ENCODE assay signal across 26 mouse cellular contexts in genomic region chr13:93914206-93914605, GRCm38 (mm10).
DNase-seq lines count a peak whose midpoint lies in the region; ATAC-seq and TF ChIP-seq lines count a peak whose summit lies in the region.
"Had no signal": no experiment of that assay in that cellular context is flagged by ENCODE, and none has a peak within 500 bp of the region (broad histone marks: within the 10 kb centered on the region; RNA-seq: fewer than 3 reads in every experiment).

No protein-coding gene starts in this region.

- H3K4me2 ChIP-seq in forebrain, embryonic 11.5 days (ENCODE audit: low read depth, low read length, severe bottlenecking) = no peak overlapping the region
- H3K4me2 ChIP-seq in intestine, embryonic 14.5 days (ENCODE audit: low read length) = no peak overlapping the region
- H3K4me2 ChIP-seq in intestine, postnatal 0 days (replicated peaks; ENCODE audit: low read depth) = no peak overlapping the region
- H3K4me2 ChIP-seq in midbrain, embryonic 11.5 days = no peak overlapping the region
- no peak overlapping the region for H3K4me2 ChIP-seq in midbrain, postnatal 0 days (ENCODE audit: low read depth, low read length, poor library complexity, severe bottlenecking)
- H3K4me2 ChIP-seq: embryonic facial prominence, embryonic 12.5 days; forebrain, embryonic 13.5 days; forebrain, embryonic 15.5 days had no signal

- H3K4me3 ChIP-seq in forebrain, embryonic 11.5 days (ENCODE audit: low read depth, low read length) = no peak overlapping the region
- H3K4me3 ChIP-seq in forebrain, embryonic 10.5 days = no peak overlapping the region
- no peak overlapping the region for H3K4me3 ChIP-seq in heart, embryonic 10.5 days
- no peak overlapping the region for H3K4me3 ChIP-seq in intestine, embryonic 14.5 days (ENCODE audit: low read depth, low read length)
- H3K4me3 ChIP-seq in intestine, postnatal 0 days (ENCODE audit: low read depth, low read length) = no peak overlapping the region
- no peak overlapping the region for H3K4me3 ChIP-seq in midbrain, embryonic 11.5 days (ENCODE audit: low read depth, low read length)
- H3K4me3 ChIP-seq in midbrain, postnatal 0 days (ENCODE audit: low read depth, low read length) = no peak overlapping the region
- H3K4me3 ChIP-seq: embryonic facial prominence, embryonic 10.5 days; embryonic facial prominence, embryonic 12.5 days; forebrain, embryonic 13.5 days; forebrain, embryonic 15.5 days had no signal

- peak; percentile 32 for DNase-seq in forebrain, embryonic 11.5 days (ENCODE audit: low spot score)
- no peak for DNase-seq in forebrain, embryonic 10.5 days (ENCODE audit: extremely low spot score, low spot score)
- DNase-seq in heart, embryonic 10.5 days (ENCODE audit: low spot score) = peak; percentile 61
- DNase-seq in heart, adult 9 months (ENCODE audit: low spot score in 2 of 2) = no peak
- peak; percentile 47 for DNase-seq in intestine, embryonic 14.5 days (ENCODE audit: low spot score)
- DNase-seq in midbrain, embryonic 11.5 days (ENCODE audit: low spot score, missing footprints) = peak; percentile 17
- DNase-seq in midbrain, postnatal 0 days (ENCODE audit: low spot score) = no peak
- DNase-seq: adrenal gland, adult 8-10 months; adrenal gland, postnatal 14 days; adrenal gland, postnatal 36 days; B cell, adult 2 months; cerebellum, adult 11-12 months; cerebellum, adult 2 months; cerebellum, adult 9-10 months; cerebellum, postnatal 10 days; cerebellum, postnatal 25 days had no signal

- no peak overlapping the region for H3K9ac ChIP-seq in forebrain, embryonic 11.5 days (ENCODE audit: low read length)
- H3K9ac ChIP-seq in intestine, embryonic 14.5 days (ENCODE audit: low read length) = no peak overlapping the region
- H3K9ac ChIP-seq in intestine, postnatal 0 days (ENCODE audit: low read depth, low read length) = no peak overlapping the region
- H3K9ac ChIP-seq in midbrain, embryonic 11.5 days (ENCODE audit: low read length) = no peak overlapping the region
- H3K9ac ChIP-seq in midbrain, postnatal 0 days (replicated peaks; ENCODE audit: low read length, poor library complexity, severe bottlenecking) = no peak overlapping the region
- H3K9ac ChIP-seq: embryonic facial prominence, embryonic 12.5 days; forebrain, embryonic 13.5 days; forebrain, embryonic 15.5 days had no signal

- no peaks in the 10 kb centered on the region for H3K9me3 ChIP-seq in forebrain, embryonic 11.5 days (ENCODE audit: control insufficient read depth, low read length)
- H3K9me3 ChIP-seq in forebrain, embryonic 10.5 days = no peaks in the 10 kb centered on the region
- H3K9me3 ChIP-seq in heart, embryonic 10.5 days = no peaks in the 10 kb centered on the region
- H3K9me3 ChIP-seq in intestine, embryonic 14.5 days (ENCODE audit: control insufficient read depth, low read length) = no peaks in the 10 kb centered on the region
- H3K9me3 ChIP-seq in intestine, postnatal 0 days (ENCODE audit: control insufficient read depth) = no peaks in the 10 kb centered on the region
- H3K9me3 ChIP-seq in midbrain, embryonic 11.5 days (ENCODE audit: control insufficient read depth, low read length) = no peaks in the 10 kb centered on the region
- H3K9me3 ChIP-seq in midbrain, postnatal 0 days (ENCODE audit: low read length) = no peaks in the 10 kb centered on the region
- H3K9me3 ChIP-seq: embryonic facial prominence, embryonic 10.5 days; embryonic facial prominence, embryonic 12.5 days; forebrain, embryonic 13.5 days; forebrain, embryonic 15.5 days; G1E had no signal

- no peak for ATAC-seq in forebrain, embryonic 11.5 days (replicated peaks; ENCODE audit: low FRiP score)
- no peak for ATAC-seq in intestine, embryonic 14.5 days (replicated peaks; ENCODE audit: low FRiP score, low TSS enrichment, low read depth)
- ATAC-seq in intestine, postnatal 0 days = no peak
- no peak for ATAC-seq in midbrain, embryonic 11.5 days (ENCODE audit: low FRiP score)
- ATAC-seq in midbrain, postnatal 0 days (ENCODE audit: low FRiP score) = no peak
- ATAC-seq: activated CD4-positive, CD25-positive, alpha-beta regulatory T cell, adult 4 months; CD4-positive, CD25-positive, alpha-beta regulatory T cell, adult 4 months; forebrain, embryonic 13.5 days; forebrain, embryonic 15.5 days; Patski had no signal

- no peaks in the 10 kb centered on the region for H3K27me3 ChIP-seq in forebrain, embryonic 11.5 days (ENCODE audit: control insufficient read depth, insufficient read depth, low read length)
- H3K27me3 ChIP-seq in forebrain, embryonic 10.5 days (ENCODE audit: poor library complexity, severe bottlenecking) = no peaks in the 10 kb centered on the region
- H3K27me3 ChIP-seq in heart, embryonic 10.5 days (ENCODE audit: insufficient read depth, poor library complexity, severe bottlenecking) = no peaks in the 10 kb centered on the region
- H3K27me3 ChIP-seq in intestine, embryonic 14.5 days (replicated peaks; ENCODE audit: control insufficient read depth, insufficient read depth, low read length) = no peaks in the 10 kb centered on the region
- H3K27me3 ChIP-seq in intestine, postnatal 0 days (replicated peaks; ENCODE audit: control insufficient read depth, insufficient read depth, low read length) = no peaks in the 10 kb centered on the region
- no peaks in the 10 kb centered on the region for H3K27me3 ChIP-seq in midbrain, embryonic 11.5 days (ENCODE audit: control insufficient read depth, insufficient read depth, low read length)
- no peaks in the 10 kb centered on the region for H3K27me3 ChIP-seq in midbrain, postnatal 0 days (ENCODE audit: insufficient read depth, low read length)
- H3K27me3 ChIP-seq: CH12.LX; embryonic facial prominence, embryonic 12.5 days; forebrain, embryonic 13.5 days; forebrain, embryonic 15.5 days; Patski had no signal

- H3K4me1 ChIP-seq in forebrain, embryonic 11.5 days (replicated peaks; ENCODE audit: control insufficient read depth, insufficient read depth, low read length) = no peaks in the 10 kb centered on the region
- peaks cover 35% of the 10 kb centered on the region for H3K4me1 ChIP-seq in forebrain, embryonic 10.5 days
- peaks cover 27% of the 10 kb centered on the region for H3K4me1 ChIP-seq in heart, embryonic 10.5 days
- peaks cover 13% of the 10 kb centered on the region for H3K4me1 ChIP-seq in intestine, embryonic 14.5 days (replicated peaks; ENCODE audit: control insufficient read depth, insufficient read depth, low read length)
- H3K4me1 ChIP-seq in intestine, postnatal 0 days (replicated peaks; ENCODE audit: control insufficient read depth, insufficient read depth, low read length) = no peaks in the 10 kb centered on the region
- no peaks in the 10 kb centered on the region; the same call in 1 of the 2 replicates for H3K4me1 ChIP-seq in midbrain, embryonic 11.5 days (ENCODE audit: control insufficient read depth, insufficient read depth, low read length)
- H3K4me1 ChIP-seq in midbrain, postnatal 0 days (ENCODE audit: insufficient read depth, low read length) = 0 out of 2 replicates have a peak, but pooled peaks cover 4% of the 10 kb centered on the region
- H3K4me1 ChIP-seq: forebrain, embryonic 13.5 days; forebrain, embryonic 15.5 days had no signal

- no peaks in the 10 kb centered on the region for H3K36me3 ChIP-seq in forebrain, embryonic 11.5 days (ENCODE audit: control insufficient read depth, insufficient read depth, low read length)
- H3K36me3 ChIP-seq in forebrain, embryonic 10.5 days (replicated peaks) = no peaks in the 10 kb centered on the region
- H3K36me3 ChIP-seq in heart, embryonic 10.5 days = no peaks in the 10 kb centered on the region
- no peaks in the 10 kb centered on the region for H3K36me3 ChIP-seq in intestine, embryonic 14.5 days (ENCODE audit: control insufficient read depth, insufficient read depth, low read length)
- H3K36me3 ChIP-seq in intestine, postnatal 0 days (ENCODE audit: control insufficient read depth, insufficient read depth) = no peaks in the 10 kb centered on the region
- no peaks in the 10 kb centered on the region for H3K36me3 ChIP-seq in midbrain, embryonic 11.5 days (ENCODE audit: control insufficient read depth, insufficient read depth, low read length)
- no peaks in the 10 kb centered on the region for H3K36me3 ChIP-seq in midbrain, postnatal 0 days (ENCODE audit: insufficient read depth, low read length)
- H3K36me3 ChIP-seq: embryonic facial prominence, embryonic 10.5 days; embryonic facial prominence, embryonic 12.5 days; forebrain, embryonic 15.5 days; G1E had no signal

- TF ChIP-seq CTCF in intestine, postnatal 0 days (IDR thresholded peaks at IDR 0.05; ENCODE audit: low read depth) = no peak
- no peak for TF ChIP-seq CTCF in midbrain, postnatal 0 days (IDR thresholded peaks at IDR 0.05)

- no peak overlapping the region for H3K27ac ChIP-seq in forebrain, embryonic 11.5 days (ENCODE audit: low read depth, low read length)
- H3K27ac ChIP-seq in forebrain, embryonic 10.5 days = no peak overlapping the region
- no peak overlapping the region for H3K27ac ChIP-seq in heart, embryonic 10.5 days
- no peak overlapping the region for H3K27ac ChIP-seq in intestine, embryonic 14.5 days (ENCODE audit: low read depth)
- H3K27ac ChIP-seq in intestine, postnatal 0 days (ENCODE audit: low read depth, low read length) = no peak overlapping the region
- no peak overlapping the region for H3K27ac ChIP-seq in midbrain, embryonic 11.5 days (ENCODE audit: low read depth, low read length)
- no peak overlapping the region for H3K27ac ChIP-seq in midbrain, postnatal 0 days (ENCODE audit: low read depth, low read length)
- H3K27ac ChIP-seq: embryonic facial prominence, embryonic 10.5 days; embryonic facial prominence, embryonic 12.5 days; forebrain, embryonic 13.5 days; forebrain, embryonic 15.5 days had no signal

- 87% methylated on average over 3 of the region's 3 CpGs for WGBS in forebrain, embryonic 11.5 days
- 89% methylated on average over 3 of the region's 3 CpGs for WGBS in forebrain, embryonic 10.5 days
- 66% methylated on average over 3 of the region's 3 CpGs for WGBS in heart, embryonic 10.5 days
- 84% methylated on average over 3 of the region's 3 CpGs for WGBS in intestine, embryonic 14.5 days
- 90% methylated on average over 3 of the region's 3 CpGs for WGBS in intestine, postnatal 0 days
- 87% methylated on average over 3 of the region's 3 CpGs for WGBS in midbrain, embryonic 11.5 days
- 86% methylated on average over 3 of the region's 3 CpGs for WGBS in midbrain, postnatal 0 days

Comparison
In these comparisons a context has a peak if more than half of its experiments do, and no peak if none do; other contexts are left out.
1. DNase-seq: peak in forebrain, embryonic 11.5 days (single experiment), heart, embryonic 10.5 days (single experiment), intestine, embryonic 14.5 days (single experiment) and midbrain, embryonic 11.5 days (single experiment); none in forebrain, embryonic 10.5 days (single experiment), heart, adult 9 months (0 of 2) and midbrain, postnatal 0 days (single experiment).